Mouse (Mus musculus) adrenal gland, adult 8-10 months (tissue): ENCODE data around the gene Wdr95. TPM values are rescaled to one million over a fixed set of nuclear protein-coding genes. Genes with fewer than 3 reads are reported as not detected.

Experiments
- DNase-seq: peaks from one replicate; pipeline ENCODE4 v3.0.0; 2022
- total RNA-seq, 4 experiments: library from RNA; stranded (reverse); gene quantifications; 2 replicates each; pipeline ENCODE4 v1.2.4; 2022

Gene Wdr95
- under 1 TPM in 1 of 4 experiments, not detected in 3; 0.11 TPM for total RNA-seq

DNA sequence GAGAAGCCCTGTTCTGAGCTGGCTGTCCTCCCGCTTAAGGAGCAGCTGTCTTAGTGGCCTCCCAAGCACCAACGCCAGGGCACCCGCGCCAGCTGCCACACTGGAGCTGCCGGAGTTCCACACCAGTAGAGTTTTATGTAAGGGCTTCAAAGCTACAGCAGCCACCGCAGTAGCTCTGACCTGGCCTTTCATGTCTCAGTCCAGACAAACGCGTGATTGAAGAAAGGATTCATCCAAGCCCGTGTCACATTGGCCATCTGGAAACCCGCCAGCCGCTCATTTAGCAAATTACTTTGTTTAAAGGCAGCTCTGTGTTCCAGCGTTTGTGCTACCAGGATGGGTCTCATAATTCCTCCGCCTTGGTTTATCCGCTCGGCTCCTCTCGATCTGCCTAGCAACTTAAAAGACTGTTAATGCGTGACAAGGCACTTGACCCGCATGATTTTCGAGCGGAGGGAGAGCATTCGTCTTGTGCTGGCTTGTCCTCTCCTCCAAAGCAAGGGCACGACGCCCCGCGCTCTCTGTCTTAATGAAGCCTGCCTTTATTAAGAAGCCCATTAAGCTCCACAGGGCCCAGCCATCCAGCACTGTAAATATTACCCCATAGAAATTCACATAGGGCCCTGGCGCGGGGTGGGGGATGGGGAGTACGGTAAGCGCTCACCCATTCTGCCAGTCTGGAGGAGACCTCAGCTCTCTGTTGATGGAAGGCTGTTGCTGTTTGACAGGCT, at the start of gene Wdr95:
Wdr95 (plus strand) TSS at position 681 of the 731 bp plus-strand sequence.
- no peak for DNase-seq

- no peak for DNase-seq
Observed at GRCm38 (mm10) chr5:149481920-149482319, 46.6 kb upstream of the Wdr95 start.

DNA sequence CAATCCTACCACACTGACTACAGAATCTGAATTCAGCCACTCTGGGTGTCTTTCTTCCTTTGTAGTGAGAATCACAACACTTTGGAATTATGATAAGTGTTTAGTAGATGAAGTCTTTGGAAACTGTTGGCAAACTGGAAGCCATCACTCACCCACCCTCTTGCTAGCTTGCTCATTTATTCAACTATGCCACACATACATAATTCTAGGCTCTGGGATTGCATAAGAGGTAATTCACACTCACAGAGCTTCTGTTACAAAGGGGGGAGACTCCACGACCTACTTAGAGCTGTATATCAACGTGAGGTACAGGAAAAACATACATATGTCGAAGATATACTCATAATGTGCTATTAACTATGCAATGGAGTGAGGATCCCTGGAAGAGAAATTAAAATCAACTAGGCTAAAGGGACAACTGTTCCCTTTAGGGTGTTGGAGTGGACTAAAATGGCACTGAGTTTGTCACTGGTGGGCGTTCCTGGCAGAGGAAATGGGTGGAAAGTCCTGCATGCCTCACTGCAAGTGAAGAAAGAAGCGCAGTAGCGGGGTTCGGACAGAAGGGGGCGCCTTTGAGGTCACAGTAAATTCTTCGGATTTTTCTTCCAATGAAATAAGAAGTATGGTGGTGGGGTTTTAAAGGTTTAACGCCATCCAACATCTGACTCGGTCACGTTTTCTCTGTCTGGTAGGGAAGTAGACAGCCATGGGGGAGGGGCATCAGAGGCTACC, 45.0 kb upstream of the Wdr95 start:
- no peak for DNase-seq

GRCm38 (mm10) chr5:149484270-149484669, 44.2 kb upstream of the Wdr95 start:
- DNase-seq = no peak

- no peak for DNase-seq
Observed at GRCm38 (mm10) chr5:149485447-149485846, 43.0 kb upstream of the Wdr95 start.

DNA sequence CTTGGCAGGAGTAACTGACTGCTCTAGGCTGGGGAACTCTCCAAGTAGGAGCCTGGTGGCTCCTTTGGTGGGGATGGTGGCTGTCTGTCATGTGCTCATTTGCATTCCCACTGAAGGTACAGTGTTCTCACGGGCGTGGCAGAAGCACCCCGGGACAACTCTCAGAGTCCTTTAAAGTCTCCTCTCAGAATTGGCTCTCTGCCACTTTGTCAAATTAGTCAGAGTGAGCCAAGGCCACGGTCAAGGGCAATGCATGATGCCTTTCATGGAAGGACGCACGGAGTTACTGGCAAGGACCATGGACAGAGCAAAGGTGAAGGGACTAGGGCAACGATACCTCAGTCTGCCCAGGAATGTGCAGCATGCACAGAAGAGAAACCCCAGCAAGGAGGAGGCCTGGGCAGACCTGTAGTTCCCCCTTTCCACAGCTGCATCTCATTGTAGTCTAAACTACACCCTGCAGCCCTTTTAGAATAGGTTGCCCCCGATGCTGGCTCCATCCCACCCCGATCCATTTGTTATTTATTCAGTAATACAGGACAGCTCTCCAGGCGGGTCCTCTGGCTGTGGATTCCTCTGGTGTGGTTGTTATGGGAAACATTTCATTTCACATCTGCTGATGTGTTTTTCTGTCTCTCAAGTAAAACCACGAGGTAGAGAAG, 40.0 kb upstream of the Wdr95 start:
- peak; percentile 76 for DNase-seq

GRCm38 (mm10) chr5:149489136-149489535, 39.3 kb upstream of the Wdr95 start:
- peak; percentile 11 for DNase-seq

- no peak for DNase-seq
Observed at GRCm38 (mm10) chr5:149490275-149490674, 38.2 kb upstream of the Wdr95 start.

DNA sequence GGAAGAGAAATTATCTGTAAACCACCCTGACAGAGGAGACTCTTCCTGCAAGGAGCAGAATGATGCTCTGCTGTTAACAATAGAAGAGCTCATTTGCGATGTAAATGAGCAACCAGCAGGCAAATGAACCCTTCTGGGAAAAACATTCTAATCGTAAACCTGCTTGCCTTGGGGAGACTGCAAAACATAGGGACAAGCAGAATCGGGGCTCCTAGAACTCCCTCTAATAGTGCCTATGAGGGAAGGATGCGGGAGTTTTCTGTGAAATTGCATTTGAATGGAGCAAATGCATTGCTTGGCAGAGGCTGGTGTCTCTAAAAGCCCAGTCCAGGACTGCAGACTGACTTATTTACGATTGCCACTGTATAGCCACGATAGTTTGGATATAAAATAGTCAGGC, 32.8 kb upstream of the Wdr95 start:
- DNase-seq = no peak

GRCm38 (mm10) chr5:149496401-149497066, 31.9 kb upstream of the Wdr95 start:
- DNase-seq = no peak

DNA sequence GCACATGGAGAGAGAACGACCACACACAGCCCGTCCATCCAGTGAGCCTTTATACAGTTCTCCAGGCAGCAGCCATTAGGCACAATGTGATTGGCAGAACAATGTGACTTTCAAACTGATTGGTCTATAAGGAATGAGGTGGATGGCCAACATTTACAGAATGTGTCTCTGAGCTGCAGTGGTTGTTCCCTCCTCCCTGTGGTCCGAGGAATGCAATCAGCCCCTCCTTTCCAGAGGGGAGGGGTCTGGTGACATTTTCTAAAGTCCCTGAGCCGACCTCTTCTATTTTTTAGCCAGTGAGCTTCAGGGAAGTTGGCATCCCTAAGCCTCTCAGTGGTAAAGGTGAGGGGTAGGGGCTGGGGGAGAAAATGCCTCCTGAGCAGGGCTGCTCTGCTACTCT, 28.5 kb upstream of the Wdr95 start:
- no peak for DNase-seq

GRCm38 (mm10) chr5:149503423-149504175, 24.9 kb upstream of the Wdr95 start:
- DNase-seq = no peak

- DNase-seq = no peak
Observed at GRCm38 (mm10) chr5:149504985-149505384, 23.5 kb upstream of the Wdr95 start.

- DNase-seq = no peak
Observed at GRCm38 (mm10) chr5:149506033-149506432, 22.4 kb upstream of the Wdr95 start.

DNA sequence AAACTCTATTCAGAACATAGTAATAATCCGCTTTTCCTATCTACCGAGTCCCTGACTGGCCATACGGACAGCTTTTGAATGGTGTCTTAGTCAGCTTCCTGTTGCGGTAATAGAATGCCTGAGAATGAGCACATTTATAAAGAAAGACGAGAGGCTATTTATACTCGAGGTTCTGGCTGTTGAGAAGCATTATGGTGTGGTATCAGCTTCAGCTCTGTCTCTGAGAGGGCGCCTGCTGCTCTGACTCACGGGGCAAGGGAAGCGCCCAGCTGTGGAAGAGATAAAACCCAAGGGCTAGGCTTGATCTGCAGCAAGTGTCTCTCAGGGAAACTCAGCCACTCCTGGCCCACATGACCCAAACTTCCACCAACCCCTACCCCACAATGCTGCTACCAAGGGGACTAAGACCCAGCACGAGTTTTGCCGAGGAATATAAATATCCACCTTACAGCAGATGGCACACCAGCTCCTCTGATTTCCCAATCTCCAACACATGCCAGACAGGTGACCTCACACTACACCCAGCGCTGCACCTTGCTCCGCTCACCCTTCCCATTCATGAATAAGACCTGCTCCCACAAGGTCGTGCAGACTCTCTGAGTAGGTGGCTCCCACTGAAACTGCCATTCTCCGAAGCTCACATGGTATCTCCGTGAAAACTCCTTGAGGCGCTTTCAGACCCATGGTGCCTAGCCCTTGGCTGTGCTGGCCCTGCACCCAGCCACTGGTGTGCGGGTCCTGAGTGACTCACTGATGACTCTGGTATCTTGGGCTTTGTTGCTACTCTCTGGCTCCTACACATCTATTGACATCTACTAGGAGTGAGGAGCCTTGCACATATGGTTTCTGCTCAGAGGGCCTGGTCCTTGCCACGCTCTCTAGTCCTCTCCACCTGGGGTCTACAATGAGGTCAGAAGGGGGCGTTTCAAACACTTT, 20.1 kb upstream of the Wdr95 start:
- DNase-seq = no peak

- DNase-seq = no peak
Observed at GRCm38 (mm10) chr5:149510323-149510722, 18.2 kb upstream of the Wdr95 start.

- no peak for DNase-seq
Observed at GRCm38 (mm10) chr5:149512695-149513094, 15.8 kb upstream of the Wdr95 start.

GRCm38 (mm10) chr5:149513438-149514086, 14.9 kb upstream of the Wdr95 start:
- no peak for DNase-seq

- peak; percentile 29 for DNase-seq
Observed at GRCm38 (mm10) chr5:149514087-149514671, 14.3 kb upstream of the Wdr95 start.

DNA sequence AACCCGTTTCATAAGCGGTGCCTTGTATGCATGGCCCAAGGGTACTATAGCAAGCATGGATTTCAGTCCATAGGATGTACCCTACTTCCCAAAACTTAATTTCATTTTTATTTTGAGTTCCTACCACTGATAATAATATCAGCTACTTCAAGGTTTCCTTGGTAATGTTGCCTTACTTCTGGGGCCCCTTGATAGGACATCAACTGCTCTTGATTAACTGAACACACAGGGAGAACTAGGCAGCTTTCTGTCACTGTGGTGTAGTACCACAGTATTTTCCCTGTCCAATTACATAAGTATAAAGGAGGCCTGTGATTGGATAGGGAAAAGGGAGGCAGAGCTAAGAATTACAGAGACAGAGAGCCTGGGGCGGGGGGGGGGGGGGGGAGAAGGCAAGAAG, 13.6 kb upstream of the Wdr95 start:
- no peak for DNase-seq
